Mouse (Mus musculus) layer of hippocampus, adult 11-12 months (tissue): Measurements from ENCODE around the gene Hyal3.

Source experiments
- DNase-seq: peaks from one replicate; pipeline ENCODE4 v3.0.0; 2022; ENCODE audit warnings: low spot score

Gene Hyal3

DNA sequence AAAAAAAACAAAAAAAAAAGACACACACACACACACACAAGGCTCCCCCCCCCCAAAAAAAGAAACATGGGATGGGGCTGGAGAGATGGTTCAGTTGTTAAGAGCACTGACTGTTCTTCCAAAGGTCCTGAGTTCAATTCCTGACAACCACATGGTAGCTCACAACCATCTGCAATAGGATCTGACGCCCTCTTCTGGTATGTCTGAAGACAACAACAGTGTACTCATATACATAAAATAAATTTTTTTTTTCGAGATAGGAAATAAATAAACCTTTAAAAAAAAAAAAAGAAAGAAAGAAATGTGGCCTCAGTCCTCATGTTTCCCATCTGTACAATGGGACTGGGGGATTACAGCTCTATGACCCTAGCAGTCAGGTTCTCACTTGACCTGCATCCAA, 36.8 kb downstream of the Hyal3 start:
- no peak for DNase-seq

DNA sequence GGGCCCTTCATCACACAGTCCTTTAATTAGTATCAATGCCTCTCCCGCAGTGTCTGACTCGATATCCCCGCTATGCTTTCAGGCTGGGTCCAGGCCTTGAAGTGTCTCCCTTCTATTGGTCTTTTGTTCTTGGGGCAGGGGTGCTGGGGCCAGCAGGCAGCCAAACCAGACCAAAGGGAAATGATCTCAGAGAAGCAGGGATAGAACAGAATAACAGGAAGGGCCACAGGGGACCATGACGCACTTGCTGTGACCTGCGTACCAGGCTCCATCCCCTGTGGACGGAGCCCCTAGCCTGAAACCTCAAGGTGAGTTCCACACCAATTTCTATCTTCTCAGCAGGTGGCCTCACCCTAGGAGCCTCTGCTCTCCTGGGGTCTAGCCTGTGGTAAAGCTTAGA, 37.5 kb downstream of the Hyal3 start:
- DNase-seq, result no peak

DNA sequence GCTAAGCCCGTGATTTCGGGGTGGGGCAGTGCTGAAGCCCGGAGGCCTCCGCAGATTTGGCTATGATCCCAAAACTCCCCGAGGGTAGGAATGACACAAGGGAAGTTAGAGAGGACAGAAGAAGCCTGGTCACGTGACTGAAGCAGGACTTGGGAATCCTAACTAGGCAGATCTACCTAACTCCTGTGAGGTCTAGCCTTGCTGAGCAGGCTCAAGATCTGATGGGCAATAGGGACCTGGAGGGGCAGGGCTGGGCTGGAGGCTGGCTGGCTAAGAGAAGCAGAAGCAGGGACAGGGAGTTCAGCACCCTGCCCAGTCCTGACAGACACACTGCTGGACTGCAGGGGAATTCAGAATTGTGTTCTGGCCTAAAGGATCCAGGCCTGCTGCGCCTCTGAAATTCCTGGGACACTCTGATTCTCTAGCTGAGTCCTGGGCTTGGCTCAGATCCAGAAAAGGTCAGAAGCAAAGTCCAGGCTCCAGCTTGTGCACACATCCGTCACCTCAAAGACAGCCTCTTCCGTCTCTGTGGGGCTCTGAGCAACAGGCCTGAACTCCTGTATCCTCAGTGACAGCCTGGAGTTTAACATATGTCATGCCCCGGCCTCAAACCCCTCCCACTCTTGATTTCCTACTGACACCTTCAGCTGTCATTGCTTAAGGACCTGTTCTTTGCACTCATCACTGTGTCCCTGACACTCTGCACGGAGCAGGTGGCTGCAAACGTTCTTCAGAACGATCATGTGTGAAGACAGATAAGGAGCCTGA, 38.3 kb downstream of the Hyal3 start:
- DNase-seq, result no peak

GRCm38 (mm10) chr9:107619546-107619879, 38.9 kb downstream of the Hyal3 start:
- no peak for DNase-seq

DNA sequence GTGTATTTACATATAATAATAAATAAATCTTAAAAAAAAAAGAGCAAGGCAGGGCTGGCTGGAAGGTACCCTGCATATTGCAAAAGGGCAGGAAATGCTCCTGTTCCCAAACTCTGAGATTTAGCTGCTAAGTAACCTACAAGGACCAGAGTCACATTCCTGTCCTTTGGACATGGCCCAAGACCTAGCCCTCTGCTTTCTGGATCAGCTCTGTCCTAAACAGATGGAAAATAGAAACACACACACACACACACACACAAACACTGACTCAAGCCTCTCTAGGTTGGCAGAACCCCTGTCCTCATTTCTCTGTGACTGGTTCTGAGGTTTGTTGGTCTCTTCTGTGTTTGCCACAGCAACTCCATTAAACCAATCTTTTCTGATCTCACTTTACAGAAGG, 40.3 kb downstream of the Hyal3 start:
- no peak for DNase-seq

DNA sequence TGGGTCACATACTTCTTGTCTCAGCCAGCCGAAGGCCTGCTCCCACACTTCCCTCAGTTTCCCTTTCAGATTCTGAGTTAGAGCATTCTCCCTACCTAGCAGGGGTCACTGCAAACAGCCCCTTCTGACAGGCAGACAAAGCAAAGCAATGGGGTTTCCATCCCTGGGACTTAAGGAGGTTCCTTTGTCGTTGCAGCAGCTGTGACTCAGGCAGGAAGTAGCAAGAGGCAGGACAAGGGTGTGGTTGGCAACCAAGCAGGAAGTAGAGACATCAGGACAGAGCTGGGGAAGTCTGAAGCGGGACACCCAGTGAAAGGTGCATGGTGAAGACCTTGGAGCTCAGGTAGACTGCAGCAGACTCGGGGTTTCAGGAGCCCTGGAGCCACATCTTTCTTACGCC, 43.9 kb downstream of the Hyal3 start:
- no peak for DNase-seq

DNA sequence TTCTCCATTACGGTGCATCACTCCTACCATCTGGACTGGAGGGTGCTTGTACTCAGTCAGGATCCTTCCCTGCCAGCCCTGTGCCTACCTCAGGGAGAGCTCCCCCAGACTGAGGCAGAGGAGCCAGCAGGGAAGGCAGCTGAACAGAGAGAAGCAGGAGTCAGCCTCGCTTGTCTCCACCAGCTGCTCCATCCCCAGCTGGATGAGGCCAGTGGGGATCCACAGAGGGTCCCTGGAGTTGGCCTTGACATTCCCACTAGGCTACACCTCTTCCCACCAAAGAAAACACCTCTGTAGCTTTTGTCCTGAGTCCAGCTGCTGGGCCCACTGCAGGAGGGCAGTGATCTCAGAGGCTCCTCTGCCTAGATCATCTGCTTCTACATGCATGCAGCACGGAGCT, 44.3 kb downstream of the Hyal3 start:
- no peak for DNase-seq

GRCm38 (mm10) chr9:107625351-107626128, 44.9 kb downstream of the Hyal3 start:
- no peak for DNase-seq

GRCm38 (mm10) chr9:107626158-107626843, 45.7 kb downstream of the Hyal3 start:
- DNase-seq, result no peak

- peak; percentile 88 for DNase-seq
These were observed 46.2 kb downstream of the Hyal3 start for GRCm38 (mm10) chr9:107626844-107627277.

DNA sequence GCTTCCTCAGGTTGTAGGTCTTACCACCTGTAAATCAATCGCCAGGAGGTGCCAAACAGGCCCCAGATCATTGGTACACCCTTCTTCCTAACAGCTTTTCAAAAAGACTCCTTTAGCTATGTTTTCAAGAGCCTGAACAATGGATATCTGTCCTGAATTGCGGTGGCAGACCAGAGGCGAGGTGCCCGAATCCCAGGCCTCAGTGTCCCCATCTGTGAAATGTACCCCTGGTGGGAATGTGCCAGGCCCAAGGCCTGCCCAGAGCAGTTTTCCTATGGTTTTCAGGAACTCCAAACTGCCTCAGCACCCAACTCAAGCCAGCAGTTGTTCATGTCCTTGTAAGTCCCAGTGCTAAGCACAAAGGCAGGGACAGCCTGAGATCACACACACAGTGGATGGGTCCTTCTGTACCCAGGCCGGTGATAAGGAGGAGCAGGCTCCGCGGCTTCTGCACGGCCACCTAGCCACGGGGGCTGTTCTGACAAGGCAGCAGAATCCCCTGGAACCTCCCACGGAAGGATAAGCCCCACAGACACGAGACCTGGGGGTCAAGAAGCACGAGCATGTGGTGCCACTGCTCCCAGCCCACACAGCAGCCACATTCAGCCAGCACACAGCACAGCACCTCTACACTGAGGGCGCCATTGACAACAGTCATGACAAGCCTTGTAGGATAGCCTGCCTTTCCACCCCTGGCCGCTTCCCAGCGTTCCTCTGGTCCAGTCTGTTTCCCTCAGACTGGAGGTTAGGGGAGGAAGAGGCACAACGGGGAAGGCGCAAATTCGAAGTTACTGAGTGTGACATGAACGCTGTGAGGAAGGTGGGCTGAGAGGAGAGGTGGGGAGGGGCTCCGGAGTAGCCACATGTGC, 47.0 kb downstream of the Hyal3 start:
- no peak for DNase-seq

DNA sequence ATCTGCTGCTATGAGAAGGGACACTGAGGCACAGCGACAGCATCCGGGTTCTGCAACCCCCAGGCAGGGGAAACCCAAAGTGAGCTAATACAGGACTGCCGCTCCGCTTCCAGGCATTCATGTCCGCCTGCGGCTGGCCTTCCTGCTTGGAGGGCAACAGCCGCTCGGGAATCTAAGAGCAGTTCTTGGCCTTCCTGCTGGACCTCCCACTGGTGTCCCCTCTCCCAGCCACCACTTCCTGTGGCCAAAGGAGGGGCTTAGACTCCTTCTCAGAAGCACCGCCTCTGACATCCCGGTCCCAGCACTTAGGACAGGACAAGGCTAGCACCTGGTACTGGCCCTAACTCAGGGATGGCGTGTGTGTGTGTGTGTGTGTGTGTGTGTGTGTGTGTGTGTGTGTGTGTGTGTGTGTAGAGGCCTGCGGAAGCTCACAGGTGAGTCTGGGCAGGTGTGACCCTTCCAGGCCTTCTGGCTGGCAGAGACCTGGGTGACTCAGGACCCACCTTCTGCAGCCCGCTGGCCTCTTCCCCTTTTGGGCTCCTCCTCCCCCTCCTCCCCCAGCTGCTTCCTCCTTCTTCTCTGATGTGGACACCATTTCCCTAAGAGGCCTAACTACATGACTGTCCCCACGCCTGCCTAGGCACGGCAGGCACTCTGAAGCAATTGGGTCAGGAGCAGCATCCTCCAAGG, 48.2 kb downstream of the Hyal3 start:
- peak; percentile 46 for DNase-seq

DNA sequence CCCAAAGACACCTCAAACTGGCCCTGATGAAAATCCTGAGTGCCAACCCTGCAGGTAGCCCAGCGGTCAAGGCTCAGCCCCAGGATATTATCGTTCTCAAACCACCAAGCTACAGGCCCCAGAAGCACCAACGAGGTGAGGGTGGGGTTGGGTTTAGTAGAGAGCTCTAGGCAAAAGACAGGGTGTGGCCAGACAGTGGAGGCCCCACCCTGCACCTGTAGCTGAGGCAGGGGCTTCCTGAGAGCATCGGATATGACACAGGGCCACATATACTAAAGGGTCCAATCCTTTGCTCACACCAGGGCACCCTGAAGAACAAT, 48.8 kb downstream of the Hyal3 start:
- DNase-seq, result no peak

GRCm38 (mm10) chr9:107629901-107630425, 49.3 kb downstream of the Hyal3 start:
- DNase-seq, result peak; percentile 32

GRCm38 (mm10) chr9:107630576-107630975, 50.0 kb downstream of the Hyal3 start:
- peak; percentile 54 for DNase-seq

- no peak for DNase-seq
These were observed 50.8 kb downstream of the Hyal3 start for GRCm38 (mm10) chr9:107631311-107631826.

DNA sequence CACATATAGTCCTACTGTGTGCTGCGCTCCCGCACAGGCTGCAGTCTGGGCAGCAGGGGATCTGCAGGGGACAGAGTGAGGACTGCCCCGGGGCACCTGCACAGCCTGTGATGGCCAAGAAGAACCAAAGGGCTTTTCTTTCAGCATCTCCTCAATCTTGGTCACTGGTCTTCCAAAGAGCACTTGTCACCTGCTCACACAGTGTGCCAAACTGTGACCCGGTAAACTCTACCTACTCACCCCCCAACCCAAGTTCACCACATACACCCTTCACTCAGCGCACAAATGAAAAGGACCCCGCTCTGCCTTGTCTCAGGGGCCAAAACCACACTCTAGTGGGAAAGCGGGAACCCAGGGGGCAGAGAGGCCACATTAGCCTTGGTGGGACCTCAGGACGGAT, 51.2 kb downstream of the Hyal3 start:
- DNase-seq, result no peak

- DNase-seq, result peak; percentile 50
These were observed 51.9 kb downstream of the Hyal3 start for GRCm38 (mm10) chr9:107632478-107632877.

DNA sequence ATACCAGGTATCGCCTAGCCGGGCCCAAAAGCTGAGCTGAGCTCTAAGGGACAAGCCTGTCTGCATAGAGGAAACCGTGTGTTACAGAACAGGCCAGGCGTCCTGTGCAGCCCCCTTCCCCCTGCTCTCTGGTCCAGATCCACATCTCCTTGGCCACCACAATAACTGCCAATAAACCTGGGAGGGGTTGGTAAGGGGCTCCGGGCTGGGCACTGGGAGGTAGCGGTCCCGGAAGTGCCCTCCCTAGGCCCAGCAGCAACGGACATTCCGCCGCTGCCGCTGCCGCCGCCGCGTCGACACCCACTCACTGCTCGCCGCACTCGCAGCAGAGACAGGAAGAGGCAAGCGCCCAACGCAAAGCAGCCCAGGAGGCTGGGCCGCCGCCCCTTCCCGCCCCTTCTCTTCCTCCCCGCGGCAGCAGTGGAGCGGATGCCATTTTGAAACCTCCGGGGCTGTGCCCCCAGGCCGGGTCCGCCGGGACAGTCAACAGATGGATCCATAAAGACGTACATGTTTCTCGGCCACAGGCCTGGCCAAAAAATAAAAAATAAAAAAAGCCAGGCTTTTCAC, 52.6 kb downstream of the Hyal3 start:
- peak; percentile 78 for DNase-seq

DNA sequence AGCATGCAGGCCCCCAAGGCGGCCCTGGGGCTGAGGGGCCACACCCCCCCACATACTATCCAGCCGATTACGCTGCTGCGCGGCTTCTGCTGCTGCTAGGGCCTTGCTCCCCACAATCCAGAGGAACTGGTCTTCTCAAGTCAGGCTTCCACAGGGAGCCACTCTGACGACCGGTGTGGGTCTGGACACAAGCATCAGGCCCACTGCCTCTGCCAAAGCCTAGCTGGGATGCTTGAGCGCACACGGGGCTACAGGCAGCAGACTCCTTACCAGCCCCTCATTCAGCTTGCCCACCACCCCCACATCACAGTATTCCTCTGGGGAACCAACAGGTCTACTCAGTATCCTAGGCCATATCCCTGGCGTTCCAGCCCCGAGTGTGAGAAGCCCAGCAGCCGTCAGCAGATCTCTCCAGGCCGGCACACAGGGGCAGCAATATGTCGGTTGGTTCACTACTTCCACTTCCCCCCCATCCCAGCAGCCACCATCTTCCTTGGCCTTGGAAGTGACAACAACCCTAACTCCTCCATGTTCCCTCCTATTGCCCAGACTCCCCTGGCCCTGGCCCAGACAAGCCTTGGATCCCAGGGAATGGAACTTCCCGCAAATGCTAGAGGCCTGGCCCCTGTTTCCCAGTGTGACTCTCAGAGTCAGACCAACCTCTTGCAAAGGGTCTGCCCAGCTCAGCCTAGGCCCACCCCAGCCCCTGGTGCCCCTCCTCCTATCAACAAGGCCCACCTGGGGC, 53.2 kb downstream of the Hyal3 start:
- peak; percentile 41 for DNase-seq
